Mouse (Mus musculus) myocyte (in vitro differentiated cells): ENCODE data around the gene Bglap2. TPM values are rescaled to one million over a fixed set of nuclear protein-coding genes. Genes with fewer than 3 reads are reported as not detected.
"Not testable (repeated sequence)": the region's sequence is repeated elsewhere in the genome, so short reads cannot be mapped to it uniquely, and the experiment has no call there.

Source experiments
- H3K27me3 ChIP-seq: one replicate; pipeline ENCODE4 v1.6.1; 2011; ENCODE audit not compliant: control insufficient read depth, insufficient read depth, insufficient read length
- H3K36me3 ChIP-seq: one replicate; pipeline ENCODE4 v1.6.1; 2011; ENCODE audit not compliant: control insufficient read depth, insufficient read depth
- H3K4me2 ChIP-seq: one replicate; pipeline ENCODE4 v1.6.1; 2011; ENCODE audit warnings: low read depth, control low read depth
- H3K4me3 ChIP-seq: one replicate; pipeline ENCODE4 v1.5.1; 2011; ENCODE audit warnings: mild to moderate bottlenecking, control low read depth, moderate library complexity
- H3K79me2 ChIP-seq: one replicate; pipeline ENCODE4 v1.6.1; 2011; ENCODE audit not compliant: control insufficient read depth, insufficient read depth
- H3ac ChIP-seq: one replicate; pipeline ENCODE4 v1.6.1; 2011; ENCODE audit not compliant: control insufficient read depth, insufficient read length
- CEBPB ChIP-seq: IDR thresholded peaks from 2 replicates; pipeline ENCODE4 v1.6.1; 2011; ENCODE audit warnings: mild to moderate bottlenecking, moderate library complexity; ENCODE audit not compliant: poor library complexity, insufficient read depth, severe bottlenecking
- E2F4 ChIP-seq: IDR thresholded peaks from one replicate; pipeline ENCODE4 v1.6.1; 2011; ENCODE audit warnings: mild to moderate bottlenecking, control low read depth, moderate library complexity; ENCODE audit not compliant: insufficient read depth
- MAX ChIP-seq: IDR thresholded peaks from one replicate; pipeline ENCODE4 v1.6.1; 2011; ENCODE audit warnings: low read depth, mild to moderate bottlenecking, control low read depth
- MYOD1 ChIP-seq, 3 experiments: IDR thresholded peaks; one replicate each; pipeline ENCODE4 v1.6.1; 2011; ENCODE audit warnings: control low read depth in 2 of 3, low read depth in 2 of 3, mild to moderate bottlenecking in 2 of 3, moderate library complexity in 1 of 3; ENCODE audit not compliant: insufficient read length in 2 of 3, control insufficient read depth in 1 of 3
- MYOG ChIP-seq, 3 experiments: IDR thresholded peaks; one replicate each; pipeline ENCODE4 v1.6.1; 2011; ENCODE audit warnings: control low read depth in 2 of 3, low read depth in 2 of 3, mild to moderate bottlenecking in 2 of 3; ENCODE audit not compliant: insufficient read length in 2 of 3, control insufficient read depth in 1 of 3, insufficient read depth in 1 of 3
- POLR2A ChIP-seq: IDR thresholded peaks from one replicate; pipeline ENCODE4 v1.6.1; 2011; ENCODE audit warnings: low read depth, mild to moderate bottlenecking, control low read depth, moderate library complexity; ENCODE audit not compliant: insufficient read length
- POLR2AphosphoS2 ChIP-seq: IDR thresholded peaks from one replicate; pipeline ENCODE4 v1.6.1; 2011; ENCODE audit warnings: low read depth, control low read depth; ENCODE audit not compliant: insufficient read length
- REST ChIP-seq: IDR thresholded peaks from one replicate; pipeline ENCODE4 v1.6.1; 2011; ENCODE audit warnings: mild to moderate bottlenecking, control low read depth, moderate library complexity; ENCODE audit not compliant: insufficient read depth, insufficient read length
- SRF ChIP-seq: IDR thresholded peaks from one replicate; pipeline ENCODE4 v1.6.1; 2011; ENCODE audit warnings: low read depth; ENCODE audit not compliant: control insufficient read depth, insufficient read length
- TCF12 ChIP-seq: IDR thresholded peaks from one replicate; pipeline ENCODE4 v1.6.1; 2011; ENCODE audit warnings: mild to moderate bottlenecking, control low read depth; ENCODE audit not compliant: poor library complexity, insufficient read depth, severe bottlenecking
- TCF3 ChIP-seq: IDR thresholded peaks from one replicate; pipeline ENCODE4 v1.6.1; 2011; ENCODE audit warnings: low read depth, control low read depth; ENCODE audit not compliant: insufficient read length
- USF1 ChIP-seq: IDR thresholded peaks from one replicate; pipeline ENCODE4 v1.6.1; 2011; ENCODE audit warnings: low read depth, mild to moderate bottlenecking, control low read depth, moderate library complexity
- polyA plus RNA-seq: library from polyadenylated mRNA; unstranded; fragments of >200 nt; fragmentation: generic; extraction: Trizol; gene quantifications from one replicate; pipeline ENCODE4 v1.2.1, GENCODE M21; 2012; ENCODE audit warnings: missing spikeins

Bglap2 gene
- polyA plus RNA-seq, 1 experiment, result 6.6 TPM

DNA sequence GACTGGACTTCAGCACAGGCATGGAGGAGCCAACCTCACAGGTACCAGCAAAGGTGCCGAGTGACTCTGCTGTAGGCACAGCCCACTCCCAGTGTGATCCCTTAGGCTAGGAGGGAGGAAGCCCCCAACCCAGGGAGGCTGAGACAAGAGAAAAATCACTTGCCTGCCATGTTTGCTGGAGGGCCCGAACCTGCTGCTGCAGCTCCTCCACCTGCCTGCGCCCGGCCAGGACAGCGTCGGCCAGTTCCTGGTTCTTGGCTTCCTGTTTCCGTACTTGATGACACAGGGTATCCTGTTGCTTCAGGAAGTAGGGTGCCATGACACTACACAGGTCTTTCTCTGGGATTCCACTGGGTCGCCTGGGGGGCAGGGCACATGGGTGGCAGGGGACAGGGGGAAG lies 17.2 kb upstream of the Bglap2 start:
- Histone ChIP-seq H3K27me3 (no peaks in the 10 kb centered on the region), H3K36me3 (no peaks in the 10 kb centered on the region), H3K4me2 (no peak overlapping the region), H3K4me3 (no peak overlapping the region), H3ac (no peak overlapping the region), H3K79me2 (no peaks in the 10 kb centered on the region)
- TF ChIP-seq MAX (no peak), MYOG (IDR thresholded peaks at IDR 0.05; ENCODE audit: control insufficient read depth in 1 of 3, insufficient read depth in 1 of 3, insufficient read length in 2 of 3, low read depth in 2 of 3) (no peak), E2F4 (no peak), CEBPB (no peak), USF1 (no peak), REST (no peak)

DNA sequence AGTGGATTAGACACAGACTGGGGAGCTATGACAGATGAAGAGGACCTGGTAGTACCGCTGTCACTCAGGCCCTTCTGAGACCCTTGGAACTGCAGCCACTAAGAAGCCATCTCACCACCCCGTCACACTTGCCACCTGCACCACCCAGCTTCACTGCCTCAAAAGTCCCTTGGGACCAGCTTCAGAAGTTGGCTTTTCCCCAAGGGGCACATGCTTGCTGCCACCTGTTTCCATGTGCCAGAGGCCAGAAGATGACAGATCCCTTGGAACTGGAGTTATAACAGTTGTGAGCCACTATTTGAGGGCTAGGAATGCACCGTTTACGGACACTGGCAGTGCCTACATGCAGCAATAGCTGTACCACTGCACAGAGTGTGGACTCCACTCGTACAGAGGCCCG lies 16.8 kb upstream of the Bglap2 start:
- no peak overlapping the region for H3K4me2 ChIP-seq
- TF ChIP-seq TCF3 (no peak), REST (no peak), E2F4 (no peak), POLR2A (no peak), MYOG (IDR thresholded peaks at IDR 0.05; ENCODE audit: control insufficient read depth in 1 of 3, insufficient read depth in 1 of 3, insufficient read length in 2 of 3, low read depth in 2 of 3) (peak in 1 of 3 experiments; percentile 71), CEBPB (no peak), POLR2AphosphoS2 (no peak), MYOD1 (IDR thresholded peaks at IDR 0.05; ENCODE audit: control insufficient read depth in 1 of 3, insufficient read length in 2 of 3, low read depth in 2 of 3) (peak in 2 of 3 experiments; percentile 46 to 70)
- no peaks in the 10 kb centered on the region for H3K27me3 ChIP-seq
- H3K79me2 ChIP-seq, result no peaks in the 10 kb centered on the region
- no peak overlapping the region for H3K4me3 ChIP-seq
- no peak overlapping the region for H3ac ChIP-seq
- no peaks in the 10 kb centered on the region for H3K36me3 ChIP-seq

DNA sequence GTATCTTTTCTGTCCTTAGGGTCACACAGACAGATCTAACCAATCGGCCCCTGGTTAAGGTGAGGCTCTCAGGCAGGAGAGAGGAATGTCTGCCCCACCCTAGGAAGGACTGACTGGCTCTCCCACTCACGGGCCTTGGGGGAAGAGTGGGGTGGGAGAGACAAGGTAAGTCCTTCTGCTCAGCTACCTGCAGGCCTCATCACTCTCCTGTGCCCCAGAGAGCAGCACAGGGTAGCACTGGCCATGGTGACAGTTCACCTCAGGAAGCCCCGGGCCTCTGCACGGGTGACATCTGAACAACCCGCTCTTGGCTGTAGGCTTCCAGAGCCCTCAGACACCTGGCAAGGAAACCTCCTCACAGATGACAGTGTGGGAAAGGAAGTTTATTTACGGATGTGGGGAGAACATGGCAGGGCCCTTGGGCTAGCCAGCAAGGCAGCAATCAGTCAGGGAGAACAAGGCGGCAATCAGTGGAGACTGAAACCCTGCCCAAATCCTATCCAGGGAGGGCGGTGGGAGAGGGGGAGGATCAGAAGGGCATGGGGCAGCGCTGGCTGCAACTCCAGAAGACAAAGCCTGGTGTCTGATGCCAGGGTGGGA lies 15.4 kb upstream of the Bglap2 start:
- TF ChIP-seq TCF12 (no peak), REST (no peak), POLR2AphosphoS2 (no peak), CEBPB (no peak), MYOD1 (IDR thresholded peaks at IDR 0.05; ENCODE audit: control insufficient read depth in 1 of 3, insufficient read length in 2 of 3, low read depth in 2 of 3) (no peak), POLR2A (no peak), E2F4 (no peak)
- Histone ChIP-seq H3K27me3 (no peaks in the 10 kb centered on the region), H3K4me2 (no peak overlapping the region), H3K4me3 (no peak overlapping the region), H3ac (no peak overlapping the region), H3K36me3 (no peaks in the 10 kb centered on the region), H3K79me2 (no peaks in the 10 kb centered on the region)

DNA sequence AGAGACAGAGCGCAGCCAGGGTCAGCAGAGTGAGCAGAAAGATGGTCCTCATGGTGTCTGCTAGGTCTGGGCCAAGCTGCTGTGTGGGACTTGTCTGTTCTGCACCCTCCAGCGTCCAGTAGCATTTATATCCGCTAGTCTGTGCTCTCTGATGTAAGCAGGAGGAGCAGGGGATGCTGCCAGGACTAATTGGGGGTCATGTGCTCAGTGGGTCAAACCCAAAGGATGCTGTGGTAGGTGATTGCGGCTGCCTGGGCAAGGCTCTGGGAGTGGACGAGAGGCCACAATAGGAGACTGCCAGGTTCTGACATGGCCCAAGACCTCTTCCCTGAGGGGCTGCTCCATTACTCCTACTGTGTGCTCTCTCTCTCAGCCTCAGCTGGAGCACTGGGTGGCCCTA lies 5.9 kb upstream of the Bglap2 start, which contains the start of gene Bglap:
Bglap (minus strand) TSS at position 101 of the 400 bp plus-strand sequence.
- H3K79me2 ChIP-seq, result no peaks in the 10 kb centered on the region
- no peak within 1 kb of the TSS for H3ac ChIP-seq
- H3K4me3 ChIP-seq, result no peak within 1 kb of the TSS
- no peaks in the 10 kb centered on the region for H3K36me3 ChIP-seq
- H3K27me3 ChIP-seq, result no peaks in the 10 kb centered on the region
- H3K4me2 ChIP-seq, result no peak within 1 kb of the TSS
- no peak for TF ChIP-seq MYOG (IDR thresholded peaks at IDR 0.05; ENCODE audit: control insufficient read depth in 1 of 3, insufficient read depth in 1 of 3, insufficient read length in 2 of 3, low read depth in 2 of 3)
- TF ChIP-seq TCF3, result no peak
- no peak for TF ChIP-seq REST
- no peak for TF ChIP-seq E2F4
- no peak for TF ChIP-seq CEBPB
- TF ChIP-seq POLR2AphosphoS2, result no peak
- no peak for TF ChIP-seq USF1
- no peak for TF ChIP-seq MAX
- TF ChIP-seq MYOD1 (IDR thresholded peaks at IDR 0.05; ENCODE audit: control insufficient read depth in 1 of 3, insufficient read length in 2 of 3, low read depth in 2 of 3), result no peak
- TF ChIP-seq POLR2A, result no peak
- no peak for TF ChIP-seq TCF12
- no peak for TF ChIP-seq SRF

DNA sequence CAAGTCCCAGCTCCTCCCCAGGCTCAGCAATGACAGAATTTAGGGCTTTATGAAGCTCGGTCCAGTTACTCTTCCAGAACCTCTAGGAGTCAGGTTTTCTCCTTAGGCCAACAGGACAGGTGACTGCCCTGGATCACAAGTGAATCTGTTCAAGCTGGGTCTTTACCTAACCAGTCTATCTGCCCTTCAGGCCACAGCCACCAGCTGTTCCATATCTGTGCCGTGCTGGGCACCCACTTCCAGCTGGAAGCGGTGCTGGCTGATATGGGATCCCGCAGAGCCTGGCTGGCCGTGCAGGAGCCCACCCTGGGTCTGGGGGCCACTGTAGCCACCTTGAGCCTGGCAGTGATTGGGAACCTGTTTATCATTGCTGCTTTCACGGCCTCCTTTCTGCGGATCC lies 3.9 kb upstream of the Bglap2 start:
- H3K27me3 ChIP-seq, H3K4me2 ChIP-seq, H3K79me2 ChIP-seq, H3K4me3 ChIP-seq, H3K36me3 ChIP-seq, H3ac ChIP-seq: not testable (repeated sequence)

DNA sequence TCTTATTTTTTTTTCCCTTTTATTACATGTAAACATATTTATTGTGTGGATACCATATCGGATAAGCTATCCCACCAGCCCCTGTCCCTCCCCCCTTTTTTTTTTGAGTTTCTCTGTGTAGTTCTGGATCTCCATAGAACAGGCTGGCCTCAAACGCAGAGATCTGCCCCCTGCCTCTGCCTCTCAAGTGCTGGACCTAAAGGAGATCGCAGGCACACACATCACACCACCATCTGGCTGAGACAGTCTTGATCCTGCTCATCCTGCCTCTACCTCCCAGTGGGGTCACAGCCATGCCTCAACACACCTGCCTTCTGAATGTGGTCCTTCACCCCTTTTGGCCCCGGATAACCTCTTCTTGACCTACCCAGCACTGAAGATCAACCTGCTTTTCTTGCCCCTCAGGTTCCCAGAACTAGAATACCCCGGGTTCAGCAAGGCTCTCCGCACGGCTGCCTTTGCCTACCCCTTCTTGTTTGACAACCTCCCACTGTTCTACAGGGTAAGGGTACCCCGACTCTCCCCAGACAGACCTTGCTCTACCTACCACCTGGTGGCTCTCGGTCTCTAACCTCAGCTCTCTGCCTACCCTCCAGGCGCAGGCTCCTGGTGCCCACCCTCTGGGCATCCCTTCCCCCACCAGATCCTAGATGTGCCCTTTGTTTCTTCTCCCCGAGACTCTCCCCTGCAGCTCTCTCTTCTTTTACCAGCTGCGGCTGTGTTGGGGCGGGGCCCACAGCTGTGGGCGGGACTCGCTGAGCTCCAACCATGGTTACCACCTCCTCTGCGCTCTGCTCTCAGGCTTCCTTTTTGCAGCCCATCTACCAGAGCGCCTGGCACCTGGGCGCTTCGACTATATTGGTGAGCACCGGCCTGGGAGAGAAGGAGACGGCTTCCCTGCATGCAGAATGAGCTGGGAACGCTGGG lies 3.2 kb upstream of the Bglap2 start:
- H3ac ChIP-seq, H3K4me3 ChIP-seq, H3K27me3 ChIP-seq, H3K36me3 ChIP-seq, H3K79me2 ChIP-seq: not testable (repeated sequence)
- H3K4me2 ChIP-seq, result peak overlapping the region; percentile 34

DNA sequence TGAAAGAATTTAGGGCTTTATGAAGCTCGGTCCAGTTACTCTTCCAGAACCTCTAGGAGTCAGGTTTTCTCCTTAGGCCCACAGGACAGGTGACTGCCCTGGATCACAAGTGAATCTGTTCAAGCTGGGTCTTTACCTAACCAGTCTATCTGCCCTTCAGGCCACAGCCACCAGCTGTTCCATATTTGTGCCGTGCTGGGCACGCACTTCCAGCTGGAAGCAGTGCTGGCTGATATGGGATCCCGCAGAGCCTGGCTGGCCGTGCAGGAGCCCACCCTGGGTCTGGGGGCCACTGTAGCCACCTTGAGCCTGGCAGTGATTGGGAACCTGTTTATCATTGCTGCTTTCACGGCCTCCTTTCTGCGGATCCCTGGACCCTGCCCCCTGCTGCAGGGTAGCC lies 1.9 kb downstream of the Bglap2 start:
- not testable (repeated sequence) for H3K27me3 ChIP-seq, H3K36me3 ChIP-seq, H3ac ChIP-seq, H3K79me2 ChIP-seq, H3K4me3 ChIP-seq
- H3K4me2 ChIP-seq, result peak overlapping the region; percentile 60
